Mouse (Mus musculus): ENCODE results near the gene Hecw2. TPM values are rescaled to one million over a fixed set of nuclear protein-coding genes. Genes with fewer than 3 reads are reported as not detected.

The Hecw2 gene
- polyA plus RNA-seq, 1 experiment from 2014 or later, result 1.2 TPM

GRCm38 (mm10) chr1:54122551-54122950, 72.4 kb downstream of the Hecw2 start:
- Histone ChIP-seq H3K9me3 (ENCODE audit: control insufficient read depth, low read length) (no peaks in the 10 kb centered on the region), H3K4me2 (replicated peaks; ENCODE audit: low read depth) (no peak overlapping the region), H3K36me3 (ENCODE audit: control insufficient read depth, insufficient read depth, low read length) (no peaks in the 10 kb centered on the region), H3K9ac (ENCODE audit: low read length) (no peak overlapping the region), H3K27ac (replicated peaks) (no peak overlapping the region), H3K27me3 (ENCODE audit: control insufficient read depth, insufficient read depth, low read length) (no peaks in the 10 kb centered on the region), H3K4me1 (replicated peaks; ENCODE audit: control insufficient read depth, insufficient read depth) (no peaks in the 10 kb centered on the region), H3K4me3 (ENCODE audit: low read depth, low read length) (no peak overlapping the region)
- ATAC-seq (ENCODE audit: low FRiP score, low TSS enrichment) (no peak), DNase-seq (ENCODE audit: low spot score) (no peak)
- WGBS, result 74% methylated on average over 2 of the region's 2 CpGs
- TF ChIP-seq CTCF (IDR thresholded peaks at IDR 0.05; ENCODE audit: low read depth), result no peak
- TF ChIP-seq EP300 (optimal IDR thresholded peaks at IDR 0.05), result no peak

GRCm38 (mm10) chr1:54121071-54121730, 73.8 kb downstream of the Hecw2 start:
- no peak overlapping the region for H3K27ac ChIP-seq (replicated peaks)
- DNase-seq (ENCODE audit: low spot score) (no peak), ATAC-seq (ENCODE audit: low FRiP score, low TSS enrichment) (no peak)
- no peaks in the 10 kb centered on the region for H3K4me1 ChIP-seq (replicated peaks; ENCODE audit: control insufficient read depth, insufficient read depth)
- no peak overlapping the region for H3K4me3 ChIP-seq (ENCODE audit: low read depth, low read length)
- H3K4me2 ChIP-seq (replicated peaks; ENCODE audit: low read depth), result no peak overlapping the region
- no peaks in the 10 kb centered on the region for H3K9me3 ChIP-seq (ENCODE audit: control insufficient read depth, low read length)
- 81% methylated on average over 5 of the region's 5 CpGs for WGBS
- TF ChIP-seq CTCF (IDR thresholded peaks at IDR 0.05; ENCODE audit: low read depth) (no peak), EP300 (optimal IDR thresholded peaks at IDR 0.05) (no peak)
- H3K27me3 ChIP-seq (ENCODE audit: control insufficient read depth, insufficient read depth, low read length), result no peaks in the 10 kb centered on the region
- no peaks in the 10 kb centered on the region for H3K36me3 ChIP-seq (ENCODE audit: control insufficient read depth, insufficient read depth, low read length)
- H3K9ac ChIP-seq (ENCODE audit: low read length), result no peak overlapping the region

- DNase-seq (ENCODE audit: low spot score), result no peak
- no peaks in the 10 kb centered on the region for H3K27me3 ChIP-seq (ENCODE audit: control insufficient read depth, insufficient read depth, low read length)
- no peak overlapping the region for H3K4me2 ChIP-seq (replicated peaks; ENCODE audit: low read depth)
- H3K4me3 ChIP-seq (ENCODE audit: low read depth, low read length), result no peak overlapping the region
- ATAC-seq (ENCODE audit: low FRiP score, low TSS enrichment), result no peak
- H3K9ac ChIP-seq (ENCODE audit: low read length), result no peak overlapping the region
- H3K9me3 ChIP-seq (ENCODE audit: control insufficient read depth, low read length), result no peaks in the 10 kb centered on the region
- H3K27ac ChIP-seq (replicated peaks), result no peak overlapping the region
- no peak for TF ChIP-seq EP300 (optimal IDR thresholded peaks at IDR 0.05)
- TF ChIP-seq CTCF (IDR thresholded peaks at IDR 0.05; ENCODE audit: low read depth), result no peak
- no peaks in the 10 kb centered on the region for H3K4me1 ChIP-seq (replicated peaks; ENCODE audit: control insufficient read depth, insufficient read depth)
- 62% methylated on average over 9 of the region's 9 CpGs for WGBS
- H3K36me3 ChIP-seq (ENCODE audit: control insufficient read depth, insufficient read depth, low read length), result no peaks in the 10 kb centered on the region
These were observed 75.2 kb downstream of the Hecw2 start for GRCm38 (mm10) chr1:54119638-54120320.

- no peak for TF ChIP-seq CTCF (IDR thresholded peaks at IDR 0.05; ENCODE audit: low read depth)
- Histone ChIP-seq H3K27me3 (ENCODE audit: control insufficient read depth, insufficient read depth, low read length) (no peaks in the 10 kb centered on the region), H3K9me3 (ENCODE audit: control insufficient read depth, low read length) (no peaks in the 10 kb centered on the region), H3K4me1 (replicated peaks; ENCODE audit: control insufficient read depth, insufficient read depth) (no peaks in the 10 kb centered on the region), H3K27ac (replicated peaks) (no peak overlapping the region), H3K4me3 (ENCODE audit: low read depth, low read length) (no peak overlapping the region), H3K36me3 (ENCODE audit: control insufficient read depth, insufficient read depth, low read length) (no peaks in the 10 kb centered on the region), H3K9ac (ENCODE audit: low read length) (no peak overlapping the region), H3K4me2 (replicated peaks; ENCODE audit: low read depth) (no peak overlapping the region)
- WGBS, result 50% methylated on average over 8 of the region's 8 CpGs
- ATAC-seq (ENCODE audit: low FRiP score, low TSS enrichment) (no peak), DNase-seq (ENCODE audit: low spot score) (no peak)
These were observed 76.5 kb downstream of the Hecw2 start for GRCm38 (mm10) chr1:54118342-54118973.

- WGBS, result 63% methylated on average over 8 of the region's 8 CpGs
- H3K9me3 ChIP-seq (ENCODE audit: control insufficient read depth, low read length), result no peaks in the 10 kb centered on the region
- H3K4me1 ChIP-seq (replicated peaks; ENCODE audit: control insufficient read depth, insufficient read depth), result no peaks in the 10 kb centered on the region
- DNase-seq (ENCODE audit: low spot score), result no peak
- ATAC-seq (ENCODE audit: low FRiP score, low TSS enrichment), result no peak
- H3K9ac ChIP-seq (ENCODE audit: low read length), result no peak overlapping the region
- no peak overlapping the region for H3K4me3 ChIP-seq (ENCODE audit: low read depth, low read length)
- no peak overlapping the region for H3K4me2 ChIP-seq (replicated peaks; ENCODE audit: low read depth)
- H3K27me3 ChIP-seq (ENCODE audit: control insufficient read depth, insufficient read depth, low read length), result no peaks in the 10 kb centered on the region
- H3K27ac ChIP-seq (replicated peaks), result no peak overlapping the region
- no peaks in the 10 kb centered on the region for H3K36me3 ChIP-seq (ENCODE audit: control insufficient read depth, insufficient read depth, low read length)
- TF ChIP-seq EP300 (optimal IDR thresholded peaks at IDR 0.05), result no peak
- TF ChIP-seq CTCF (IDR thresholded peaks at IDR 0.05; ENCODE audit: low read depth), result no peak
These were observed 83.9 kb downstream of the Hecw2 start for GRCm38 (mm10) chr1:54110920-54111605.
